Mouse (Mus musculus): Measurements from ENCODE around the gene Stx1b. TPM values are rescaled to one million over a fixed set of nuclear protein-coding genes. Genes with fewer than 3 reads are reported as not detected.

Gene Stx1b
- polyA plus RNA-seq, 1 experiment, result 0.20 TPM

DNA sequence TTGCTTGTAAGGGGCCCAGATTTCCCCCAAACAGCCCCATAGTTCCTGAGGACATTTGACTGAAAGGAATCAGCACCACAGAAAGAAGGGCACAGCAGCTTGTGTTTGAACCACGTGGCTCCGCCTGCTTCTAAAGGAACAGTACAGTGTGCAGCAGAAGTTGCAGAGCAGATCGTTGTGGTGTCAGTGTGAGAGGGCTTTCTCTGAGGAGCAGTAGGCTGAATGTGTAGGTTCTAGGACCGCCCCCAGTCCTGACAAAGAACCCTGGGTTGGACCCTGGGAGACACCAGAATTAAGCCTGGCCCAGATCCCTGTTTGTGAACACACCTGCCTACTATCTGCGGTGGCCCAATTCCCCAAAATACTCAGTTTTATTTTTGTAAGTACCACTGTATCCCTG, 53.1 kb downstream of the Stx1b start:
- H3K27me3 ChIP-seq (ENCODE audit: control insufficient read depth, insufficient read depth, insufficient read length), result no peaks in the 10 kb centered on the region

GRCm38 (mm10) chr7:127770039-127770905, 54.1 kb downstream of the Stx1b start:
- Histone ChIP-seq H3K4me3 (peak overlapping the region; percentile 84), H3K4me2 (ENCODE audit: low read depth) (peak overlapping the region; percentile 99), H3K27me3 (ENCODE audit: control insufficient read depth, insufficient read depth, insufficient read length) (no peaks in the 10 kb centered on the region), H3K36me3 (ENCODE audit: control insufficient read depth, insufficient read depth) (peaks cover 1% of the 10 kb centered on the region), H3ac (ENCODE audit: control insufficient read depth, insufficient read length) (peak overlapping the region; percentile 25), H3K79me2 (ENCODE audit: control insufficient read depth, insufficient read depth) (no peaks in the 10 kb centered on the region)
- no peak for TF ChIP-seq CEBPB (IDR thresholded peaks at IDR 0.05; ENCODE audit: insufficient read depth, poor library complexity, severe bottlenecking)
- no peak for TF ChIP-seq USF1 (IDR thresholded peaks at IDR 0.05; ENCODE audit: low read depth)
- TF ChIP-seq E2F4 (IDR thresholded peaks at IDR 0.05; ENCODE audit: insufficient read depth), result no peak

More for the DNA sequence above, 53.1 kb downstream of the Stx1b start:
- Histone ChIP-seq H3K36me3 (ENCODE audit: control insufficient read depth, insufficient read depth) (no peaks in the 10 kb centered on the region), H3K4me2 (ENCODE audit: low read depth) (peak overlapping the region; percentile 99), H3K4me3 (peak overlapping the region; percentile 84), H3ac (ENCODE audit: control insufficient read depth, insufficient read length) (no peak overlapping the region), H3K79me2 (ENCODE audit: control insufficient read depth, insufficient read depth) (no peaks in the 10 kb centered on the region)
- TF ChIP-seq MAX (IDR thresholded peaks at IDR 0.05; ENCODE audit: low read depth) (no peak), CEBPB (IDR thresholded peaks at IDR 0.05; ENCODE audit: insufficient read depth, poor library complexity, severe bottlenecking) (no peak), POLR2AphosphoS2 (IDR thresholded peaks at IDR 0.05; ENCODE audit: insufficient read length, low read depth) (no peak), MYOG (IDR thresholded peaks at IDR 0.05; ENCODE audit: control insufficient read depth in 1 of 3, insufficient read depth in 1 of 3, insufficient read length in 2 of 3, low read depth in 2 of 3) (no peak), TCF3 (IDR thresholded peaks at IDR 0.05; ENCODE audit: insufficient read length, low read depth) (no peak), USF1 (IDR thresholded peaks at IDR 0.05; ENCODE audit: low read depth) (no peak), REST (IDR thresholded peaks at IDR 0.05; ENCODE audit: insufficient read depth, insufficient read length) (no peak), POLR2A (IDR thresholded peaks at IDR 0.05; ENCODE audit: insufficient read length, low read depth) (no peak), TCF12 (IDR thresholded peaks at IDR 0.05; ENCODE audit: insufficient read depth, poor library complexity, severe bottlenecking) (no peak), MYOD1 (IDR thresholded peaks at IDR 0.05; ENCODE audit: control insufficient read depth in 1 of 3, insufficient read length in 2 of 3, low read depth in 2 of 3) (no peak), SRF (IDR thresholded peaks at IDR 0.05; ENCODE audit: control insufficient read depth, insufficient read length, low read depth) (no peak), E2F4 (IDR thresholded peaks at IDR 0.05; ENCODE audit: insufficient read depth) (no peak)

DNA sequence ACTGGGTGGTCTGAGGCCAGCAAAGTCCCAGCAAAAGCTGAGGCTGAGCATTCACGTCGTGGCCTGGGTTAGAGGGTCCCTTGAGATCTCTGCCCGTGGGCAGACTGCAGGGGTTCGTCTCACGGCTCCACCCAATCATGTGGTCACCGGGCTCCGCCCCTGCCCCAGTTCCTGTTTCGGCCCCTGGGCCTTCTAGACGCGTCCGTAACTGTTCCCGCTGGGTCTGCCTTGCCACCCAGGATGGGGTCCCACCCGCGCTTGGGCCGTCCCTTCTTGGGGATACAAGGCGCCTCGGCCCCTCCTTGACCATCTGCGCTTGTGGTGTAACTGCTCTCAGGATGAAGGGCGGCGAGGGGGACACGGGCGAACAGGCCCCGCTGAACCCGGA, 54.7 kb downstream of the Stx1b start, which contains the start of gene Orai3:
Orai3 (plus strand) TSS at position 165 of the 388 bp plus-strand sequence.
- no peak for TF ChIP-seq TCF12 (IDR thresholded peaks at IDR 0.05; ENCODE audit: insufficient read depth, poor library complexity, severe bottlenecking)
- peak in 1 of 3 experiments; percentile 8 for TF ChIP-seq MYOD1 (IDR thresholded peaks at IDR 0.05; ENCODE audit: control insufficient read depth in 1 of 3, insufficient read length in 2 of 3, low read depth in 2 of 3)
- no peak for TF ChIP-seq MAX (IDR thresholded peaks at IDR 0.05; ENCODE audit: low read depth)
- TF ChIP-seq REST (IDR thresholded peaks at IDR 0.05; ENCODE audit: insufficient read depth, insufficient read length), result no peak
- TF ChIP-seq CEBPB (IDR thresholded peaks at IDR 0.05; ENCODE audit: insufficient read depth, poor library complexity, severe bottlenecking), result no peak
- TF ChIP-seq POLR2AphosphoS2 (IDR thresholded peaks at IDR 0.05; ENCODE audit: insufficient read length, low read depth), result peak; percentile 94
- TF ChIP-seq MYOG (IDR thresholded peaks at IDR 0.05; ENCODE audit: control insufficient read depth in 1 of 3, insufficient read depth in 1 of 3, insufficient read length in 2 of 3, low read depth in 2 of 3), result no peak
- TF ChIP-seq USF1 (IDR thresholded peaks at IDR 0.05; ENCODE audit: low read depth), result peak; percentile 54
- TF ChIP-seq SRF (IDR thresholded peaks at IDR 0.05; ENCODE audit: control insufficient read depth, insufficient read length, low read depth), result no peak
- no peak for TF ChIP-seq TCF3 (IDR thresholded peaks at IDR 0.05; ENCODE audit: insufficient read length, low read depth)
- no peak for TF ChIP-seq E2F4 (IDR thresholded peaks at IDR 0.05; ENCODE audit: insufficient read depth)
- TF ChIP-seq POLR2A (IDR thresholded peaks at IDR 0.05; ENCODE audit: insufficient read length, low read depth), result peak; percentile 90
- Histone ChIP-seq H3K4me3 (peak within 1 kb of the TSS; percentile 84), H3ac (ENCODE audit: control insufficient read depth, insufficient read length) (peak within 1 kb of the TSS; percentile 25), H3K79me2 (ENCODE audit: control insufficient read depth, insufficient read depth) (no peaks in the 10 kb centered on the region), H3K4me2 (ENCODE audit: low read depth) (peak within 1 kb of the TSS; percentile 99), H3K27me3 (ENCODE audit: control insufficient read depth, insufficient read depth, insufficient read length) (no peaks in the 10 kb centered on the region), H3K36me3 (ENCODE audit: control insufficient read depth, insufficient read depth) (peaks cover 5% of the 10 kb centered on the region)

DNA sequence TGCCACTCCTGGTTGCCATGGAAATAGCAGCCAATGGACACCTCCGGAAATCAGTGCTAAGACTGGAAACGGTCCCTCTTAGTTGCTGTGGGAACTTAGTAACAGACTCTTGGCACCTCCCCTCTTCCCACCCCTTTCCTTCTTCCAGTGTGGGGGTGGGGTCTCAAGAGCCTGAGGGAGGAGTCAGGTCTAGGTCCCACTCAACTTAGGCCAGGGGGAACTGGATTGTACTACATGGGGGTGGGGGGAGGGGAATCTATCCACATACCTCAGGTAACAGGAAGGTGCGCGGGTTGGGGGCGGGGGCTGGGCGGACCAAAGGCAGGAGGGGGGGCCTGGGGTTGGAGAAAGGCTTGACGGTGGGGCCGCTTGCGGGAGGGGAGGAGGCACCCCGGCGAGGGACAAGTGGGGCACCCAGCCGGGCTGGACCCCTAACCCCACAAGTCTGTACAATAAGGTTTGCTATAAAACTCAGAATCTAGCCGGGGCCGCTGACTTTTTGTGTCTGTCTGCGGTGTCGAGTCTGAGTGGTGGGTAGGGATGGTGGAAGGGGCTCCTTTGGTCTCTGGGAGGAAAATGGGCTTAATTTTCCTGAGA, 55.3 kb downstream of the Stx1b start:
- Histone ChIP-seq H3ac (ENCODE audit: control insufficient read depth, insufficient read length) (peak overlapping the region; percentile 25), H3K27me3 (ENCODE audit: control insufficient read depth, insufficient read depth, insufficient read length) (no peaks in the 10 kb centered on the region), H3K79me2 (ENCODE audit: control insufficient read depth, insufficient read depth) (no peaks in the 10 kb centered on the region), H3K4me3 (peak overlapping the region; percentile 84), H3K36me3 (ENCODE audit: control insufficient read depth, insufficient read depth) (peaks cover 5% of the 10 kb centered on the region), H3K4me2 (ENCODE audit: low read depth) (peak overlapping the region; percentile 99)
- TF ChIP-seq SRF (IDR thresholded peaks at IDR 0.05; ENCODE audit: control insufficient read depth, insufficient read length, low read depth), result no peak
- no peak for TF ChIP-seq REST (IDR thresholded peaks at IDR 0.05; ENCODE audit: insufficient read depth, insufficient read length)
- no peak for TF ChIP-seq MYOG (IDR thresholded peaks at IDR 0.05; ENCODE audit: control insufficient read depth in 1 of 3, insufficient read depth in 1 of 3, insufficient read length in 2 of 3, low read depth in 2 of 3)
- no peak for TF ChIP-seq TCF12 (IDR thresholded peaks at IDR 0.05; ENCODE audit: insufficient read depth, poor library complexity, severe bottlenecking)
- TF ChIP-seq MAX (IDR thresholded peaks at IDR 0.05; ENCODE audit: low read depth), result no peak
- no peak for TF ChIP-seq POLR2AphosphoS2 (IDR thresholded peaks at IDR 0.05; ENCODE audit: insufficient read length, low read depth)
- no peak for TF ChIP-seq CEBPB (IDR thresholded peaks at IDR 0.05; ENCODE audit: insufficient read depth, poor library complexity, severe bottlenecking)
- TF ChIP-seq POLR2A (IDR thresholded peaks at IDR 0.05; ENCODE audit: insufficient read length, low read depth), result no peak
- TF ChIP-seq TCF3 (IDR thresholded peaks at IDR 0.05; ENCODE audit: insufficient read length, low read depth), result no peak
- TF ChIP-seq MYOD1 (IDR thresholded peaks at IDR 0.05; ENCODE audit: control insufficient read depth in 1 of 3, insufficient read length in 2 of 3, low read depth in 2 of 3), result no peak
- TF ChIP-seq USF1 (IDR thresholded peaks at IDR 0.05; ENCODE audit: low read depth), result no peak
- TF ChIP-seq E2F4 (IDR thresholded peaks at IDR 0.05; ENCODE audit: insufficient read depth), result no peak

Data from myocyte (in vitro differentiated cells).